Mouse (Mus musculus) liver, postnatal 0 days (tissue): ENCODE measurements at regions not wholly inside any gene's neighbourhood (a gene's known extent, or its start where the extent isn't known, plus 50 kb on each side); places are given as distances from the start of the nearest gene placed in this dataset.

Source experiments
- ATAC-seq: fragments of 200-750 bp; cut with Nextera tagmentation; 2 replicates; pipeline ENCODE4 v1.8.0; 2017; ENCODE audit warnings: mild to moderate bottlenecking, moderate library complexity
- DNase-seq: peaks from one replicate; pipeline ENCODE4 v3.0.0-alpha.2; 2016
- H3K27ac ChIP-seq: fragments of 300-500 bp; sonication (generic); 2 replicates; pipeline ENCODE4 v1.5.1; 2014; ENCODE audit warnings: antibody characterized with exemption, moderate library complexity, mild to moderate bottlenecking, low read depth
- H3K27me3 ChIP-seq: fragments of 300-500 bp; sonication (generic); 2 replicates; pipeline ENCODE4 v1.6.1; 2014; ENCODE audit warnings: low read length, control low read depth, mixed read lengths; ENCODE audit not compliant: insufficient read depth
- H3K36me3 ChIP-seq: fragments of 300-500 bp; sonication (generic); replicated peaks from 2 replicates; pipeline ENCODE4 v1.6.1; 2014; ENCODE audit warnings: mild to moderate bottlenecking, control low read depth, low read length, moderate library complexity, mixed read lengths; ENCODE audit not compliant: insufficient read depth
- H3K4me1 ChIP-seq: fragments of 300-500 bp; sonication (generic); 2 replicates; pipeline ENCODE4 v1.6.1; 2014; ENCODE audit warnings: antibody characterized with exemption, mild to moderate bottlenecking, control low read depth; ENCODE audit not compliant: insufficient read depth
- H3K4me2 ChIP-seq: fragments of 300-500 bp; sonication (generic); 2 replicates; pipeline ENCODE4 v1.6.1; 2014; ENCODE audit warnings: low read depth, mild to moderate bottlenecking, low read length, moderate library complexity, mixed read lengths
- H3K4me3 ChIP-seq: fragments of 300-500 bp; sonication (generic); 2 replicates; pipeline ENCODE4 v1.5.1; 2014; ENCODE audit warnings: low read depth, low read length
- H3K9ac ChIP-seq: fragments of 300-500 bp; sonication (generic); replicated peaks from 2 replicates; pipeline ENCODE4 v1.6.1; 2014; ENCODE audit warnings: mild to moderate bottlenecking, moderate library complexity
- H3K9me3 ChIP-seq: fragments of 300-500 bp; sonication (generic); 2 replicates; pipeline ENCODE4 v1.6.1; 2016; ENCODE audit warnings: mild to moderate bottlenecking, control low read depth, low read length, mixed read lengths
- CTCF ChIP-seq: sonication (generic); IDR thresholded peaks from 2 replicates; pipeline ENCODE4 v1.5.1; 2016; ENCODE audit warnings: antibody characterized with exemption, low read depth
- EP300 ChIP-seq: IDR thresholded peaks from 2 replicates; pipeline ENCODE4 v1.6.1; 2016; ENCODE audit warnings: antibody characterized with exemption, low read depth, mild to moderate bottlenecking
- WGBS: fragments of 180-500 bp; shearing (Covaris S2); extraction: QIAGEN DNeasy Blood & Tissue Kit; methylation state at CpG from one replicate; pipeline ENCODE4 v1.1.7; 2014; ENCODE audit not compliant: insufficient replicate concordance; 5-methylcytosine and 5-hydroxymethylcytosine counted together

- H3K4me2 ChIP-seq, result no peak overlapping the region
- TF ChIP-seq EP300 (no peak), CTCF (no peak)
- no peak overlapping the region for H3K4me3 ChIP-seq
- H3K27ac ChIP-seq, result no peak overlapping the region
- H3K27me3 ChIP-seq, result no peaks in the 10 kb centered on the region
- ATAC-seq, result no peak
- H3K9ac ChIP-seq, result no peak overlapping the region
- H3K9me3 ChIP-seq, result no peaks in the 10 kb centered on the region
- H3K36me3 ChIP-seq, result no peaks in the 10 kb centered on the region
- no peaks in the 10 kb centered on the region for H3K4me1 ChIP-seq
- WGBS, result 64% methylated on average over 3 of the region's 3 CpGs
- DNase-seq, result no peak
These were observed 531.3 kb downstream of the Insc start for GRCm38 (mm10) chr7:115274836-115275235.

GRCm38 (mm10) chr7:115290801-115291417, 547.4 kb downstream of the Insc start:
- ATAC-seq, result no peak
- Histone ChIP-seq H3K9ac (no peak overlapping the region), H3K4me2 (no peak overlapping the region), H3K4me3 (no peak overlapping the region), H3K36me3 (no peaks in the 10 kb centered on the region), H3K27ac (no peak overlapping the region), H3K27me3 (no peaks in the 10 kb centered on the region), H3K4me1 (no peaks in the 10 kb centered on the region), H3K9me3 (no peaks in the 10 kb centered on the region)
- TF ChIP-seq EP300, result no peak
- no peak for TF ChIP-seq CTCF
- no peak for DNase-seq
- 69% methylated on average over 7 of the region's 7 CpGs for WGBS

DNA sequence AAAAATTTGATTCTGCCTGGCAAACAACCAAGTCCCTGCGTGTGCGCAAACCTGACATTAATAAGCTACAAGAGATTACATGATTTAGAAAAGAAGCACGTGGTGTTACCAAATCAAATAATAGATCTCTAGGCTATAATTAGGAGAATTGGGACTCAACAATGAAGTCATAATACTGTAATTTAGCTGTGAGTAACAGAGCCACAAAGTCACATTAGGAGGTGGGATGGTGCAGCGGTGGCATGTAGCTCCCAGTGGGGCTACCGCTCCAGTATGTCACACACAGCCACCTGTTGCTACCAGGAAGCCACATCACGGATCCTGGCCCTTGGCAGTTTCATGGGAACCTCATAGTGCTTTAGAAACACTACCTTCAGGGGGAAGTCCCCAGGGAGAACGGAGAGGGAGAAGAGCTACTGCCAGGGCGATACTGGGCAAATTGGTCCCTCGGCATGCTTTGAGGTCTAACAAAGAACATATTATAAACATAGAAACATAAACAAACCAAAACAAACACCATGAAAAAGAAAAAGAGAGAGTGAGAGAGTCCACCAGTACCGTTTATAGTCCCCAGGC, 551.2 kb downstream of the Insc start:
- Histone ChIP-seq H3K4me2 (no peak overlapping the region), H3K9ac (no peak overlapping the region), H3K9me3 (no peaks in the 10 kb centered on the region), H3K27ac (no peak overlapping the region), H3K36me3 (no peaks in the 10 kb centered on the region), H3K4me1 (no peaks in the 10 kb centered on the region), H3K4me3 (no peak overlapping the region), H3K27me3 (no peaks in the 10 kb centered on the region)
- TF ChIP-seq EP300 (no peak), CTCF (no peak)
- DNase-seq (no peak), ATAC-seq (no peak)
- 71% methylated on average over 10 of the region's 10 CpGs for WGBS

DNA sequence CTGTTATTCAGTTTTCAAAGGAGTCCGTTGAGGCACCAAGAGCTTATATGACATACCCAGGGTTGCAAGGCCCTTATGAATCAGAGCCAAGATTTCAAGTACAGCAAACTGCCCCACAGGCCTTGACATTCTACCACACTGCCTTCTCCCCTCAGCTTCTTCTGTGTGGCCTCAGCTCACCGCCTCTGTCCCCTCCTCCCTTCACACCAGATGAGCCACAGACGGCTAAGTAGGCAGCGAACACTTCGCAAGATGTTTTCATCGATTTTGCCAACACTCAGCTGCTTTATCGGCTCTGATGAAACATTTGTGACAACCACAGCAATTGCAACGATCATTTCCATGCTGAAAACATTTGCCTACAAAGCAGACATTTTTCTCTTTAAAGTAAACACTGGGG, 556.7 kb downstream of the Insc start:
- TF ChIP-seq CTCF (no peak), EP300 (no peak)
- 81% methylated on average over 8 of the region's 8 CpGs for WGBS

GRCm38 (mm10) chr7:115308377-115308776, 564.9 kb downstream of the Insc start:
- Histone ChIP-seq H3K4me2 (no peak overlapping the region), H3K4me1 (no peaks in the 10 kb centered on the region), H3K27ac (no peak overlapping the region), H3K4me3 (no peak overlapping the region), H3K9ac (no peak overlapping the region), H3K9me3 (no peaks in the 10 kb centered on the region), H3K27me3 (no peaks in the 10 kb centered on the region), H3K36me3 (no peaks in the 10 kb centered on the region)
- TF ChIP-seq EP300 (no peak), CTCF (no peak)
- no peak for ATAC-seq
- DNase-seq, result no peak
- 59% methylated on average over 4 of the region's 4 CpGs for WGBS

More for the DNA sequence above, 556.7 kb downstream of the Insc start:
- no peaks in the 10 kb centered on the region for H3K36me3 ChIP-seq
- ATAC-seq (no peak), DNase-seq (no peak)
- H3K27me3 ChIP-seq, result no peaks in the 10 kb centered on the region
- no peak overlapping the region for H3K27ac ChIP-seq
- H3K4me3 ChIP-seq, result no peak overlapping the region
- H3K9me3 ChIP-seq, result no peaks in the 10 kb centered on the region
- no peak overlapping the region for H3K4me2 ChIP-seq
- no peak overlapping the region for H3K9ac ChIP-seq
- H3K4me1 ChIP-seq, result no peaks in the 10 kb centered on the region

DNA sequence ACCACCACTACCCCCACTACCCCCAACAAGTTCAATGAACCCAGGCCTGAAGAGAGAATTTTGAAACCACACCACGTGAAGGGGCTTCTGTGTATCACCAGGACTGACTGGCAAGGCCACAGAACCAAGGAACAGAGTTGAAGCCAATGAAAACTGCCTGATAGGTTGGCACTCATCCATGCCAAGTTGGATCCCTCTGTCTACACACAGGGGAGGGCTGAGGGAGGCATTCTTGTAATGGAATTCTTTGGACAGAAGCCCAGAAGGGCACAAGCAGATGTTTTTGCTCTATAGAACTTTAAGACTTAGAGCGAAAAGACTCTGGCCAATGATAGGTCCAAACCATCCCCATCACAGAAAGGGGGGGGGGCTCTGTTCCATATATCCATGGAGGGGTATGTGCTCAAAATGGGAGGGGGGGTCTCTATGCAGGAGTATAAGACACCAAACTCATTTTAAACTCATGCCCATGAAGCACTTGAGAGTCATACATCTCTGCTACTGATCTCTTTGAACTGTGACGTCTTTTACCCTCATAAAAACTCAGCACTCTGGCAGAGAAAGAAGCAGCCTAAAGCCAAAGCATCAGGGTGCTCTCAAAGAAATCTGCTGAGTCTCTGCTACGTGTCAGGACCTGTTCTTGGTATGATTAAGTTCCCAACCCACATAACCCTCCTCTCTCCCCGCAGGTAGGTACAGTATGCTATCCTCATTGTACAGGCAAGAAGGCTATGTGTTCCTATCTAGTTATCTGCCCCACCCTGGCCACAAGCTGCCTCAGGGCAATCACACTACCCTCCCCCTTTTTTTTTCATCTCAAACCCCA, 567.1 kb downstream of the Insc start:
- no peak for DNase-seq
- no peak overlapping the region for H3K4me3 ChIP-seq
- TF ChIP-seq CTCF, result no peak
- TF ChIP-seq EP300, result no peak
- WGBS, result 61% methylated on average over 5 of the region's 5 CpGs
- H3K9ac ChIP-seq, result no peak overlapping the region
- H3K27ac ChIP-seq, result no peak overlapping the region
- H3K36me3 ChIP-seq, result no peaks in the 10 kb centered on the region
- no peaks in the 10 kb centered on the region for H3K27me3 ChIP-seq
- H3K9me3 ChIP-seq, result no peaks in the 10 kb centered on the region
- H3K4me1 ChIP-seq, result no peaks in the 10 kb centered on the region
- no peak overlapping the region for H3K4me2 ChIP-seq
- ATAC-seq, result no peak
